Mouse (Mus musculus): Measurements from ENCODE around the gene Ube2v1.

GRCm38 (mm10) chr2:167596262-167596661, 35.6 kb downstream of the Ube2v1 start:
- no peak for TF ChIP-seq CTCF (IDR thresholded peaks at IDR 0.05; ENCODE audit: control insufficient read depth, insufficient read depth, insufficient replicate concordance, low read depth, low read length)
- no peak for TF ChIP-seq POLR2A (IDR thresholded peaks at IDR 0.05; ENCODE audit: control insufficient read depth, low read depth, low read length)

Data from testis, adult 2 months (tissue).